Mouse (Mus musculus) cortical plate, adult 2 months (tissue): ENCODE measurements around the gene Dkkl1.

ENCODE experiments used
- CTCF ChIP-seq: fragments of 200-500 bp; IDR thresholded peaks from 2 replicates; pipeline ENCODE4 v1.5.1; 2011; ENCODE audit warnings: mild to moderate bottlenecking, control low read depth, low read length; ENCODE audit not compliant: insufficient read depth; ENCODE audit errors: extremely low read depth
- POLR2A ChIP-seq: fragments of 200-500 bp; IDR thresholded peaks from 2 replicates; pipeline ENCODE4 v1.6.1; 2011; ENCODE audit warnings: mild to moderate bottlenecking, low read length, control low read depth; ENCODE audit not compliant: insufficient read depth; ENCODE audit errors: extremely low read depth

- TF ChIP-seq CTCF (no peak), POLR2A (no peak)
These were observed 45.3 kb upstream of the Dkkl1 start for GRCm38 (mm10) chr7:45257063-45257840.
